Mouse (Mus musculus): ENCODE results near the gene Tjp2. TPM values are rescaled to one million over a fixed set of nuclear protein-coding genes. Genes with fewer than 3 reads are reported as not detected.

The Tjp2 gene
- total RNA-seq, 2 experiments from 2014 or later, result 3.5 to 4.9 TPM

DNA sequence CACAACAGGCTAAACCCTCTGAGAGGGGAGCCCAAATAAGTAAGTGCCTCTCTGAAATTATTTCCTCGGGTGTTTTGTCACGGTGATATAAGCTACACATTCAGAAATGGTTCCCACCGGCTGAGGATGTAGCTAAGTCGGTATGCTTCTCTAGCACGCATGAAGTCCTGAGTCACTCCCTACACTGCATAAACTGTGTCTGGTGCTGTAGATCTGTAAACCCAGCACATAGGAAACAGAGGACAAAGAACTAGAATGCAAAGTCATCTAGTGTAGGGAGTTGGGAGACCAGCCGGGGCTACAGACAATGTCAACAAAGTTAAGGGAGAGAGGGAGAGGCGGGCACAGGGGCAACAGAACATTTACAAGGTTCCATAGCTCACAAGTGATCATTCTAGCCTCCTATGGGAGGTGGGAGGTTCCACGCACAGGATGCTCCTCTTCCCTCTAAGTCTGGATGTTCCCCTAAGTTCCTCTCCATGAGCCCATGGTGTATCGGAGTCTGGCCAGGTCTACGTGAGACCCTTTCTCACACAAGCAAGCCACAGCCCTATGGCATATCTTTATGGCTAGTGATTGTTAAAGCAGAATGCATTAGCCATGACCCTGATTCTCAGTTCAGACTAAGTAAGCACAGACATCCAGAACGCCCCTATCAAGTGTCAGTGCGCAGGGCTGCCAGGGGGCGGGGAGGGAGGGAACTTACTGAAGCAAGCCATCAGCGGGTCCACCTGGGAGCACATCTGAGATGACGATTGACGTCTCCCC, 90.5 kb downstream of the Tjp2 start:
- intact Hi-C loops (cut with DNase I), result no loop called here
- no peak for TF ChIP-seq CTCF (IDR thresholded peaks at IDR 0.05)
- Histone ChIP-seq H3K4me3 (peak overlapping the region; percentile 72), H3K27ac (peak overlapping the region; percentile 72)
- DNase-seq, result peak; percentile 67

DNA sequence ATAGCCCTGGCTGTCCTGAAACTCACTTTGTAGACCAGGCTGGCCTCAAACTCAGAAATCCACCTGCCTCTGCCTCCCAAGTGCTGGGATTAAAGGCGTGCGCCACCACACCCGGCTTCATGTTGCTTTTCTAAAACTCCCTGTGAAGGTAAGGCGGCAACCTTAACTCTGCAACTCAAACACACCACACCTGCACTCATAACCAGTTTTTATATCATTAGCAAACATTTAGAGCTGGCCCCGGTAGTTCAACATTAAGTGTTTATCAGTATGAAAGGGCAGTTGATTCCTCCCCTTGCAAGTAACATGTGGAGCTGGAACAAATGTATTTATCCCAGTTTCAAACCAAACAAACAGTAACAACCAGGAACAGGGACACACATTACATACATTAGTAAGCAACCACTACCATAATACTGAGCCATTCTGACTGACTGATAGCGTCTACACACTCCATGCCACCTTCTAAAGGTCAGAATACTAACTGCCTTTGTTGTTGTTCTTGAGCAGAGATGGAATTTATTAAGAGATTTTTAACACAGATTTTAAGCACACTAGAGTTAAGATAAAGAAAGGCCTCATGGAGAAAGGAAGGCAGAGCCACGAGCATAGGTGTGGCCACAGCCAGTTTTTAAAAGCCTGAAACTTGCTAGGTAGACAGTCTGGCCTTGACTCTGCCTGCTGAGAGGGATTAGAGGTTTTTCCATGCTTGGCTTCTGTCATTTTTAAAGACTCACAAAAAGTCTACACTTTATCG, 101.1 kb downstream of the Tjp2 start:
- no peak for TF ChIP-seq CTCF (IDR thresholded peaks at IDR 0.05)
- Histone ChIP-seq H3K27ac (no peak overlapping the region), H3K4me3 (no peak overlapping the region)
- intact Hi-C loops (cut with DNase I), result no loop called here
- no peak for DNase-seq

DNA sequence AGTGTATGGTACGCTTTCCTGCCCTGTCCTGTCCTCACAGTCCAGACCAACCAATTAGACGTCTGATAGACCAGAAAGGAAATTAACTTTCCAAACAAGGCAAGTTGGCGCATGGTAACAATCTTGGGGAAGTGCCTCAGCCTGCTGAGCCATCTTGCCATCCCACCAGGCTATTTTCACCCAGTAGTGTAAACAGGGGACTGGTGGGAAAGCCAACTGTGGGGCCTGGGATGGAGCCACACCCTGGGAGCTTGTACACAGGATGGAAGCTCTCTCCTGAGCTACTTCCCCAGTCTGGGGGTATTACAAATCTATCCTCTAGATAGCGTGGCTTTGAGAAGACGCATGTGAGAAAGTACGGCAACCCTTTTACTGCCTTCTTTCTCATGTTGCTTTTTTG, 101.7 kb downstream of the Tjp2 start:
- TF ChIP-seq CTCF (IDR thresholded peaks at IDR 0.05), result no peak
- no peak overlapping the region for H3K4me3 ChIP-seq
- H3K27ac ChIP-seq, result no peak overlapping the region
- DNase-seq, result no peak
- intact Hi-C loops (cut with DNase I), result no loop called here

- Histone ChIP-seq H3K4me3 (no peak overlapping the region), H3K27ac (no peak overlapping the region)
- no peak for DNase-seq
- intact Hi-C loops (cut with DNase I), result no loop called here
- no peak for TF ChIP-seq CTCF (IDR thresholded peaks at IDR 0.05)
Measured at GRCm38 (mm10) chr19:24122647-24123046, 102.2 kb downstream of the Tjp2 start.

GRCm38 (mm10) chr19:24120811-24121210, 104.0 kb downstream of the Tjp2 start:
- no peak for DNase-seq
- Histone ChIP-seq H3K4me3 (no peak overlapping the region), H3K27ac (no peak overlapping the region)
- no peak; the same call in 1 of the 2 replicates for TF ChIP-seq CTCF (IDR thresholded peaks at IDR 0.05)
- intact Hi-C loops (cut with DNase I), result no loop called here

DNA sequence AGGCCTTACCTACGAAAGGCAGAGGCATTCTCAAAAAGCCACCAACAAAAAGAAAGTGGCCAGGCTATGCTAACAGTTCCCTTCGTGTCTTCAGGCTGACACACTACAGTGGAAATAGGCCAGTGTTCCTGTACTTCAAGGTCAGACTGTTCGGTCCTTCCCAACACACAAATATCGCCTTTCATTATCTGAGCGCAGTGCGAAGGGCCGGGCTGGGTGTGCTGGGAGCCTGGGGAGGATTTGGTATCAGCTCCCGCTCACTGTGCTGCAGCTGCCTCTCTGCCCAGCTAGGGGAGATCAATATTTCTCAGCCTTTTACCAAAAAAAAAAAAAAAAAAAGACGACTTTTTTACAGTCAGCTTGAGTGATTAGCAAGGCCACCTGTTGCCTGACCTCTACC, 106.1 kb downstream of the Tjp2 start:
- no peak for TF ChIP-seq CTCF (IDR thresholded peaks at IDR 0.05)
- DNase-seq, result no peak

GRCm38 (mm10) chr19:24111581-24111980, 113.2 kb downstream of the Tjp2 start:
- intact Hi-C loops (cut with DNase I), result no loop called here
- Histone ChIP-seq H3K4me3 (no peak overlapping the region), H3K27ac (no peak overlapping the region)
- no peak for TF ChIP-seq CTCF (IDR thresholded peaks at IDR 0.05)
- DNase-seq, result no peak

More for the DNA sequence above, 106.1 kb downstream of the Tjp2 start:
- intact Hi-C loops (cut with DNase I), result no loop called here
- H3K4me3 ChIP-seq, result no peak overlapping the region
- H3K27ac ChIP-seq, result peak overlapping the region; percentile 58

- Histone ChIP-seq H3K4me3 (no peak overlapping the region), H3K27ac (no peak overlapping the region)
- intact Hi-C loops (cut with DNase I), result no loop called here
- no peak for TF ChIP-seq CTCF (IDR thresholded peaks at IDR 0.05)
- no peak for DNase-seq
Measured at GRCm38 (mm10) chr19:24107707-24108106, 117.1 kb downstream of the Tjp2 start.

DNA sequence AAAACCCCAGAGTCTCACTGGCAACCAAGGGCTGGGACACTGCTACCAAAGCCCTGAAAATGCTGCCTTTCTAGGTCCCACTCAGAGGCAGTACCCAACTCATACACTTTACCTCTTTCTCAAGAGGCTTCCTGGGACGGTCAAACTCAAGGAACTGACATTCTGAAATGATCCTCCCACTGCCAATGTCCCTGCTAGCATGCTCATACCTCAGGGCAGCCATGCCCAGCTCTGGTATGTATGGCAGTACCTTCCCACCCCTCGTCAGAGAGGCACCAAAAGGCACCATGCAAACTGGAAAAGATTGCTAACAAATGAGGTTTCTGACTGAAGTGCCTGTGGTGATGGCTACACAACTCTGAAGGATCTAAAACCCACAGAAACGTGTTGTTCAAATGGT, 121.0 kb downstream of the Tjp2 start:
- no peak overlapping the region for H3K27ac ChIP-seq
- no peak for TF ChIP-seq CTCF (IDR thresholded peaks at IDR 0.05)
- intact Hi-C loops (cut with DNase I), result no loop called here

DNA sequence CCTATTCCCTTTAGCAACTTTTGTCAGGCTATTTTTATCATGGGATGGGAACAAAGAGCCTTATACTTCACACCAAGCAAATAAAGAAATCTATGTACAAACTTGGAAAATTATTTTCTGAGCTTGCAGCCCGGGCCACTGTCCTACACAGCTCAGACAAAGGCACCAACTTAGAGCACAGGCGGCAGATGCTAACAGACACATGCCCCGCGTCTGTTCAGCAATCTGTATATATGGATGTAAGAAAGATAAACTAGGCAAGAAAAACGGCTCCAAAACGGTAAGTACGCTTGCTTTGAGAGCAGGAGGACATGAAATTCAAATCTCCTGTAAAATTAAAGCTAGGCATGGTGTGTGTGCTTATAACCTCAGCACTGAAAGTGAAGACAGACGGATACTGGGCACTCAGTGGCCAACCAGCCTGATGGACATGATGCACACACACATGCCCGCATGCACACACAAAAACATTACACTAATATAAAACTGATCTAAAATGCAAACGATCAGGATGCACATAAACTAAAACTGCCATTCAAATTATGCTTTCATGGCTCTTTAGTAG, 122.2 kb downstream of the Tjp2 start:
- TF ChIP-seq CTCF (IDR thresholded peaks at IDR 0.05), result no peak
- H3K4me3 ChIP-seq, result no peak overlapping the region
- intact Hi-C loops (cut with DNase I), result no loop called here
- no peak overlapping the region for H3K27ac ChIP-seq
- no peak for DNase-seq

More for the DNA sequence above, 121.0 kb downstream of the Tjp2 start:
- DNase-seq, result no peak
- H3K4me3 ChIP-seq, result no peak overlapping the region

DNA sequence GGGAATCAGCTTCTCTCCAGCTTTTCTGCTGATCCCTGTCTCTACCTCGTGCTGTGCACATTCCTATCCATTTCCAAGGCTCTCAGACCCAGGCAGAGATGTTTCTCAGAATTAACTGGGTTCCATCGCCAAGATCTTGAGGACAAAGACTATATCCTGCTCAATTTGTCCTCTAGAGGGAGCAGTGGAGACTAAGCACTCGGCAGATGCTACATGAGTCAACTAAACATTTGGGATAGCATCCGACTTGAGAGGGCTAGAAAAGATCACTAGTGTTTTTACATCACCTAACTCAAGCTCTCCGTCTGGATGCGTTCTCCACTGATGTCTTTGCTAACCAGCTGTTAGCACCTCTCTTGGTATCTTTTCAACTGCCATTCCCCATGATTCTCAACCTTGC, 123.6 kb downstream of the Tjp2 start:
- H3K4me3 ChIP-seq, result no peak overlapping the region
- intact Hi-C loops (cut with DNase I), result no loop called here
- H3K27ac ChIP-seq, result no peak overlapping the region
- peak; percentile 52 for TF ChIP-seq CTCF (IDR thresholded peaks at IDR 0.05)
- no peak for DNase-seq

DNA sequence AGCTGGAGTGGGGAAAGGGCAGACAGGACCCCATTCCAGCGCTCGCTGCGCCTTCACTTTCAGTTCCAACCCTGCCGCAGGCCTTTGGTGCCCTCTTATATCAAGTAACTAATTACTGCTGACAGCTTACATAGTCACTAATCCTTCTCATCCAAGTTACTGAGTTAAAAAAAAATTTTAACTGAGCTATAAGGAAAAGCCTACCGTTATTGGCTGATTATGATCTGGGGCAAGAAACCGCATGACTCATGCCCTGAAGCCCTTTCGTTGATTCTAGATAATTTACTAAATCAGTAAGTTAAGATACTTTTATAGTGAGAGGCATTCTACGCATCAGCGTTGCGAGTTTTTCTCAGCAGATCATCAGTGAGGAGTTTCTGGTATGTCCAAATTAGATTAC, 126.1 kb downstream of the Tjp2 start:
- Histone ChIP-seq H3K4me3 (no peak overlapping the region), H3K27ac (no peak overlapping the region)
- intact Hi-C loops (cut with DNase I), result no loop called here
- no peak for DNase-seq
- no peak for TF ChIP-seq CTCF (IDR thresholded peaks at IDR 0.05)
